25 mouse cellular contexts compared by ENCODE assay signal in the genomic region with DNA sequence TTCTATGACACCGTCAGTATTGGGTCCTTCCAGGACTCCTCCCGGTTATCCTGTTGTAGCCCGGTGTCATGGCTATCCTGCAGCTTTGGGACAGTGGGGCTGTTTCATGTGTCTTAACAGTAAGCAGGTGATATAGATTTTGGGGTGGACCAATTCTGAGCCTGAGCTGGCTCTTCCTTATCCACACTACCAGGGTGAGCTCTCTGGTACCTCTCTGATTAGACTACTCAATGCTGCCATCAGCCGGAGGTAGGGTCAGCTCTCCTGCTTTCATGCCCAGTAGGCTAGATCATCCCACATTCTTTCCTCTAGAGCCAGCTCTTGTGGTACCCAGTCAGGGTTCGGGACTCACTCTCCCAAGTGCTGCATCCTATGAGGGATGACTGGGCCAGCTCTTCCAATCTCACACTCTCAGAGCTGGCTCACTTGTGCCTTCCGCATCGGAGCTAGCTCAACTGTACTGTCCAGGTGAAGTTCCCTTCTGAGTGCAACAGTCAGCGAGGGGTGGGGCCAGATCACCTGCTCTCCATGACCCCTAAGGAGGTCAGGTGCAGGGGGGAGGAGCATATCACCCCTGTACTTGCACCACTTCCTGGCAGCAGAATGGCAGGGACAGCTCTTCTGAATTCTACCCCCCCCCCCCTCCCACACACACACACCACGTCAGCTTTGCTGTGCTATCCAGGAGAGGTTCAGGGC. TPM values are rescaled to one million over a fixed set of nuclear protein-coding genes. Genes with fewer than 3 reads are reported as not detected.
DNase-seq lines count a peak whose midpoint lies in the region; ATAC-seq lines count a peak whose summit lies in the region.
"Had no signal": no experiment of that assay in that cellular context is flagged by ENCODE, and none has a peak within 500 bp of the region (broad histone marks: within the 10 kb centered on the region; RNA-seq: fewer than 3 reads in every experiment).

No protein-coding gene starts in this region.

- 0 out of 2 replicates have a peak, but pooled peaks have one; percentile 35 for ATAC-seq in hindbrain, embryonic 12.5 days (ENCODE audit: low FRiP score)
- no peak for ATAC-seq in hindbrain, embryonic 16.5 days
- peak; percentile 27; the same call in 1 of the 2 replicates for ATAC-seq in midbrain, embryonic 14.5 days (ENCODE audit: low FRiP score, low TSS enrichment)
- no peak for ATAC-seq in midbrain, embryonic 16.5 days
- ATAC-seq in megakaryocyte-erythroid progenitor cell, adult 5-6 weeks (replicated peaks; ENCODE audit: low FRiP score, low TSS enrichment, poor library complexity, severe bottlenecking): peak; percentile 62

- no peak overlapping the region for H3K9ac ChIP-seq in hindbrain, embryonic 12.5 days
- no peak overlapping the region for H3K9ac ChIP-seq in hindbrain, embryonic 16.5 days (ENCODE audit: low read depth, low read length)
- H3K9ac ChIP-seq in midbrain, embryonic 14.5 days (replicated peaks; ENCODE audit: low read length): no peak overlapping the region
- H3K9ac ChIP-seq in midbrain, embryonic 16.5 days (ENCODE audit: low read depth, low read length): no peak overlapping the region
- H3K9ac ChIP-seq: embryonic facial prominence, embryonic 15.5 days; heart, embryonic 13.5 days; hindbrain, embryonic 14.5 days; limb, embryonic 13.5 days; neural tube, embryonic 15.5 days had no signal

- H3K9me3 ChIP-seq in hindbrain, embryonic 12.5 days (replicated peaks): 0 out of 2 replicates have a peak, but pooled peaks cover 8% of the 10 kb centered on the region
- no peaks in the 10 kb centered on the region for H3K9me3 ChIP-seq in hindbrain, embryonic 16.5 days (ENCODE audit: control insufficient read depth, low read length)
- no peaks in the 10 kb centered on the region for H3K9me3 ChIP-seq in midbrain, embryonic 14.5 days (ENCODE audit: control insufficient read depth, low read length)
- H3K9me3 ChIP-seq in midbrain, embryonic 16.5 days (replicated peaks; ENCODE audit: control insufficient read depth, low read length, poor library complexity, severe bottlenecking): no peaks in the 10 kb centered on the region
- H3K9me3 ChIP-seq: embryonic facial prominence, embryonic 15.5 days; heart, embryonic 13.5 days; limb, embryonic 13.5 days had no signal

- no peak overlapping the region for H3K4me2 ChIP-seq in hindbrain, embryonic 12.5 days (replicated peaks)
- no peak overlapping the region for H3K4me2 ChIP-seq in hindbrain, embryonic 16.5 days (ENCODE audit: low read length)
- H3K4me2 ChIP-seq in midbrain, embryonic 14.5 days (ENCODE audit: low read length): no peak overlapping the region
- no peak overlapping the region for H3K4me2 ChIP-seq in midbrain, embryonic 16.5 days (ENCODE audit: low read length)
- H3K4me2 ChIP-seq: embryonic facial prominence, embryonic 15.5 days; heart, embryonic 13.5 days; hindbrain, embryonic 14.5 days; limb, embryonic 13.5 days; neural tube, embryonic 15.5 days had no signal

- no peak overlapping the region for H3K4me3 ChIP-seq in hindbrain, embryonic 12.5 days
- H3K4me3 ChIP-seq in hindbrain, embryonic 16.5 days (ENCODE audit: low read length): no peak overlapping the region
- no peak overlapping the region for H3K4me3 ChIP-seq in midbrain, embryonic 14.5 days (replicated peaks; ENCODE audit: low read depth, low read length)
- no peak overlapping the region for H3K4me3 ChIP-seq in midbrain, embryonic 16.5 days (ENCODE audit: low read depth, low read length)
- H3K4me3 ChIP-seq: embryonic facial prominence, embryonic 15.5 days; forebrain, embryonic 10.5 days; heart, embryonic 13.5 days; limb, embryonic 13.5 days; megakaryocyte, embryonic 14.5 days; neural tube, embryonic 15.5 days had no signal

- H3K4me1 ChIP-seq in hindbrain, embryonic 12.5 days: no peaks in the 10 kb centered on the region
- H3K4me1 ChIP-seq in hindbrain, embryonic 16.5 days (ENCODE audit: control insufficient read depth, insufficient read depth, low read depth, low read length): no peaks in the 10 kb centered on the region
- H3K4me1 ChIP-seq in midbrain, embryonic 14.5 days (ENCODE audit: control insufficient read depth, insufficient read depth, low read length): no peaks in the 10 kb centered on the region
- H3K4me1 ChIP-seq in midbrain, embryonic 16.5 days (ENCODE audit: control insufficient read depth, insufficient read depth, low read length): no peaks in the 10 kb centered on the region
- H3K4me1 ChIP-seq: embryonic facial prominence, embryonic 15.5 days; forebrain, embryonic 10.5 days; limb, embryonic 13.5 days; neural tube, embryonic 15.5 days had no signal

- no peak for DNase-seq in midbrain, embryonic 14.5 days
- DNase-seq in ZHBTc4 (ENCODE audit: low read depth, low spot score): peak; percentile 50
- no peak for DNase-seq in layer of hippocampus, postnatal 25 days (ENCODE audit: extremely low spot score in 1 of 2, low spot score in 1 of 2)
- no peak for DNase-seq in ovary, postnatal 14 days (ENCODE audit: low spot score)
- DNase-seq: cerebellum, adult 2 months; cerebellum, postnatal 25 days; embryo, embryonic 11 days; gastrocnemius, postnatal 25 days; heart, adult 18-20 months; heart, postnatal 14 days; kidney, adult 2 months; kidney, postnatal 10 days; lung, adult 18-20 months; lung, postnatal 10 days had no signal

- WGBS in hindbrain, embryonic 12.5 days: 90% methylated on average over 9 of the region's 9 CpGs
- WGBS in hindbrain, embryonic 16.5 days: 91% methylated on average over 9 of the region's 9 CpGs
- 87% methylated on average over 9 of the region's 9 CpGs for WGBS in midbrain, embryonic 14.5 days
- WGBS in midbrain, embryonic 16.5 days: 91% methylated on average over 9 of the region's 9 CpGs

- H3K27me3 ChIP-seq in hindbrain, embryonic 12.5 days: no peaks in the 10 kb centered on the region
- no peaks in the 10 kb centered on the region for H3K27me3 ChIP-seq in hindbrain, embryonic 16.5 days (replicated peaks; ENCODE audit: control insufficient read depth, insufficient read depth, low read length)
- H3K27me3 ChIP-seq in midbrain, embryonic 14.5 days (ENCODE audit: control insufficient read depth, insufficient read depth, low read length): no peaks in the 10 kb centered on the region
- no peaks in the 10 kb centered on the region for H3K27me3 ChIP-seq in midbrain, embryonic 16.5 days (ENCODE audit: control insufficient read depth, insufficient read depth, low read depth, low read length)
- H3K27me3 ChIP-seq: embryonic facial prominence, embryonic 15.5 days; heart, embryonic 13.5 days; limb, embryonic 13.5 days; megakaryocyte, embryonic 14.5 days; neural tube, embryonic 15.5 days had no signal

- no peak overlapping the region for H3K27ac ChIP-seq in hindbrain, embryonic 12.5 days
- no peak overlapping the region for H3K27ac ChIP-seq in hindbrain, embryonic 16.5 days (ENCODE audit: low read depth, low read length)
- H3K27ac ChIP-seq in midbrain, embryonic 14.5 days (replicated peaks; ENCODE audit: low read depth, low read length): no peak overlapping the region
- H3K27ac ChIP-seq in midbrain, embryonic 16.5 days (ENCODE audit: low read length): no peak overlapping the region
- H3K27ac ChIP-seq: embryonic facial prominence, embryonic 15.5 days; forebrain, embryonic 10.5 days; heart, embryonic 13.5 days; hindbrain, embryonic 14.5 days; limb, embryonic 13.5 days; neural tube, embryonic 15.5 days had no signal

- no peaks in the 10 kb centered on the region for H3K36me3 ChIP-seq in hindbrain, embryonic 12.5 days
- no peaks in the 10 kb centered on the region for H3K36me3 ChIP-seq in hindbrain, embryonic 16.5 days (ENCODE audit: control insufficient read depth, insufficient read depth, low read length)
- H3K36me3 ChIP-seq in midbrain, embryonic 14.5 days (ENCODE audit: control insufficient read depth, insufficient read depth, low read length): no peaks in the 10 kb centered on the region
- no peaks in the 10 kb centered on the region for H3K36me3 ChIP-seq in midbrain, embryonic 16.5 days (ENCODE audit: control insufficient read depth, insufficient read depth, low read length)
- H3K36me3 ChIP-seq: embryonic facial prominence, embryonic 15.5 days; forebrain, embryonic 10.5 days; heart, embryonic 13.5 days; limb, embryonic 13.5 days; neural tube, embryonic 15.5 days had no signal

RNA-seq across cellular contexts. Expression of gene Sdhaf4, which starts 37.3 kb away (rescaled TPM):
- polyA plus RNA-seq in hindbrain, embryonic 12.5 days (2016; fragmentation: Nextera tagmentation; extraction: Ambion mirVana): 86.8 and 93.6 TPM in 2 replicates
- polyA plus RNA-seq in hindbrain, embryonic 16.5 days (2015; fragmentation: Nextera tagmentation; extraction: Ambion mirVana): 75.0 and 85.0 TPM in 2 replicates
- 115 and 124 TPM in 2 replicates for polyA plus RNA-seq in midbrain, embryonic 14.5 days (2014; fragmentation: Nextera tagmentation; extraction: Ambion mirVana)
- 99.9 and 101 TPM in 2 replicates for polyA plus RNA-seq in midbrain, embryonic 16.5 days (2015; fragmentation: Nextera tagmentation; extraction: Ambion mirVana)
- total RNA-seq in megakaryocyte-erythroid progenitor cell, adult 5-6 weeks (2014; fragmentation: Nextera tagmentation): 31.9 and 43.0 TPM in 2 replicates
- total RNA-seq in megakaryocyte-erythroid progenitor cell, adult 5-6 weeks (2017): 19.0 and 26.1 TPM in 2 replicates
- 10 to 100 TPM; 50.1 to 55.0 TPM for total RNA-seq in layer of hippocampus, postnatal 25 days (2021)

RNA-seq across cellular contexts. Expression of gene Smap1, which starts 46.1 kb away (rescaled TPM):
- 75.9 and 78.3 TPM in 2 replicates for polyA plus RNA-seq in hindbrain, embryonic 12.5 days (2016; fragmentation: Nextera tagmentation; extraction: Ambion mirVana)
- polyA plus RNA-seq in hindbrain, embryonic 16.5 days (2015; fragmentation: Nextera tagmentation; extraction: Ambion mirVana): 41.0 and 79.5 TPM in 2 replicates
- polyA plus RNA-seq in midbrain, embryonic 14.5 days (2014; fragmentation: Nextera tagmentation; extraction: Ambion mirVana): 113 and 116 TPM in 2 replicates
- 111 and 118 TPM in 2 replicates for polyA plus RNA-seq in midbrain, embryonic 16.5 days (2015; fragmentation: Nextera tagmentation; extraction: Ambion mirVana)
- 87.1 and 94.7 TPM in 2 replicates for total RNA-seq in megakaryocyte-erythroid progenitor cell, adult 5-6 weeks (2014; fragmentation: Nextera tagmentation)
- total RNA-seq in megakaryocyte-erythroid progenitor cell, adult 5-6 weeks (2017): 46.3 and 52.1 TPM in 2 replicates
- total RNA-seq in layer of hippocampus, postnatal 25 days (2021): 100 to 1,000 TPM; 144 to 159 TPM

Comparison
In these comparisons a context has a peak if more than half of its experiments do, and no peak if none do; other contexts are left out.
1. ATAC-seq: peak in hindbrain, embryonic 12.5 days (single experiment), midbrain, embryonic 14.5 days (single experiment) and megakaryocyte-erythroid progenitor cell, adult 5-6 weeks (single experiment); none in hindbrain, embryonic 16.5 days (single experiment) and midbrain, embryonic 16.5 days (single experiment).